Mouse (Mus musculus): ENCODE data around the gene Myh3. TPM values are rescaled to one million over a fixed set of nuclear protein-coding genes. Genes with fewer than 3 reads are reported as not detected.

The Myh3 gene
- polyA plus RNA-seq, 1 experiment: 0.02 TPM

DNA sequence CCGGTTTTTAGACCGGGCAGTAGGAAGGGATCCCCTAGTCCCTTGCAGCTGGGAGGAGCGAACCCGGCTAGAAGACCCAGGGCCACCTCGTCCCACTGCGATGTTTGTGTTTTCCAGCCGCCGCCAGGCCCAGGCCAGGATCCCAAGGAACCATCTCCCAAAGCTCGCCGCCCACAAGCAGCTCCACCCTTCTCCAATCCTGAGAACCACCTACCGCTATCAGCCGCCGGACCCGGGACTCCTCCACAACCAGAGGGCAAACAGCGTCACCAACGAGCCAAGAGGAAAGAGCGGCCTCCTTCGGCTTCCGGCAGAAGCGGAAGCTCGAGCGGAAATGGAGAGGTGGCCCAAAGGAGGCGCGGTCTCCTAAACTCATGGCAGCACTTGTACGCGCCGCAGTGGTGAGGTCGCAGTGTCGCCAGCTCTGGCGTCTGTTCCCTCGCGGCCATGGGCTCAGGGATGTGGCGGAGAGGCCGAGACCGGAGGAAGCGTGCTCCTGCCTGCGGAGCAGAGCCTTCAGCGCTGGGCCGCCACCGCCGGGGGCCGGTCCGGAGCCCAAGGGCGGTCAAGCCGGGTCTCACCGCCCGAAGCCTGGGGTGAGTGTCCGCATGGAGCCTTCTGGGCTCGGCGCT lies 25.7 kb upstream of the Myh3 start, which contains the start of the genes Adprm and Sco1:
Adprm (minus strand) TSS at position 274 of the 632 bp plus-strand sequence.
Sco1 (plus strand) TSS at position 350 of the 632 bp plus-strand sequence.
- Histone ChIP-seq H3K36me3 (ENCODE audit: control insufficient read depth, insufficient read depth, low read length) (peaks cover 2% of the 10 kb centered on the region), H3K4me3 (ENCODE audit: insufficient read depth, low read depth, low read length) (peak within 1 kb of the TSS; percentile 86), H3K27me3 (replicated peaks; ENCODE audit: control insufficient read depth, insufficient read depth, low read length) (no peaks in the 10 kb centered on the region), H3K27ac (ENCODE audit: insufficient read depth, low read depth, low read length) (peak within 1 kb of the TSS; percentile 77), H3K4me1 (ENCODE audit: control insufficient read depth, insufficient read depth, low read length) (no peaks in the 10 kb centered on the region)
- DNase-seq: peak; percentile 95
- WGBS: under 1% methylated on average over 50 of the region's 50 CpGs
- TF ChIP-seq CTCF (conservative IDR thresholded peaks at IDR 0.05; ENCODE audit: insufficient read depth, insufficient read length, low read depth, low read length) (no peak), POLR2A (IDR thresholded peaks at IDR 0.05; ENCODE audit: low read depth, low read length) (peak; percentile 62)

DNA sequence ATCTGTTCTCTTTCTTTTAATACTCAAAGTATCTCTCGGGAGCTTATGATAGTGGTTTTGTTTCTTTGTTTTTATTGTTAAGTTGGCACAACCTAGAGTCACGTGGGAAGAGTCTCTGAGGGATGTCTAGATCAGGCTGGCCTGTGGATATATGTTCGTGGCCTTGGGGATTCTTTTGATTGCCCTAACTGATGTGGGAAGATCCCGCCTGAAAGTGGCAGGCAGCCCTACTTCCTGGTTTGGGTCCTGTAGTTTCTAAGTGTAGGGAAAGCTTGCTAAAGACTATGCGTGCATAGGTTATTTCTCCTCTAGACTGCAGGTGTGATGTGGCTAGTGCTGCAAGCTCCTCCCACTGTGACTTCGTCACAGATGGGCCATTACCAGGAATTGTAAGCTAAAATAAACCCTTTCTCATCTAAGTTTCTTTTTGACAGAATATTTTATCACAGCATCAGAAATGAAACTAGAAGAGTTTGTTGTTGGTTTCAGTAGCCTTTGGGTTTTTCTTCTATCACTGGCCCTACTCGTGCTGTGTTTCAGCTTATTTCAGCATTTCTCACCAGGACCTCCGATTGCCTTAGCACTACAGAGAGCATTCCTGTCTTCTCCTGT lies 23.2 kb upstream of the Myh3 start:
- H3K27me3 ChIP-seq (replicated peaks; ENCODE audit: control insufficient read depth, insufficient read depth, low read length): no peaks in the 10 kb centered on the region
- WGBS: 86% methylated on average over 8 of the region's 8 CpGs
- TF ChIP-seq POLR2A (IDR thresholded peaks at IDR 0.05; ENCODE audit: low read depth, low read length): no peak
- peaks cover 4% of the 10 kb centered on the region for H3K36me3 ChIP-seq (ENCODE audit: control insufficient read depth, insufficient read depth, low read length)
- DNase-seq: no peak
- H3K4me1 ChIP-seq (ENCODE audit: control insufficient read depth, insufficient read depth, low read length): no peaks in the 10 kb centered on the region
- H3K27ac ChIP-seq (ENCODE audit: insufficient read depth, low read depth, low read length): no peak overlapping the region
- H3K4me3 ChIP-seq (ENCODE audit: insufficient read depth, low read depth, low read length): no peak overlapping the region

DNA sequence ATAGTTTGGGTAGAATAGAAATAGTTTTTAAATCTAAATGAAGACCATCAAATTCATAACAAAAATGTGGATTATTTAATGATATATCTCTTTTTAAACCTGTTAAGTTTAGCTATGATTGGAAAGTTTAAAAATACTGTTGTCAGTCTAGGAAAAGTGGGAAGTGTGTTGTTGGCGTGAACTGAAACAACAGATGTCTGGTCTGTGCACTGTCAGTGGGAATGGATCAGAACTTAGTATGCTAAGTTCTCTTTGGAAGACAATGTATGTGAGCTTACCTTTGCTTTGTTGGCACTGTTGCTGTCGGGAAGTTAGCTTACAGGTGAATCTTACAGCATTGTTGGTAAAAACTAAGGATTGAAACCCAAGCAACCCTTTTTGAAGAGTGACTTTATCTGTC lies 16.8 kb upstream of the Myh3 start:
- Histone ChIP-seq H3K4me1 (ENCODE audit: control insufficient read depth, insufficient read depth, low read length) (no peaks in the 10 kb centered on the region), H3K27me3 (replicated peaks; ENCODE audit: control insufficient read depth, insufficient read depth, low read length) (no peaks in the 10 kb centered on the region), H3K36me3 (ENCODE audit: control insufficient read depth, insufficient read depth, low read length) (peaks cover 12% of the 10 kb centered on the region), H3K27ac (ENCODE audit: insufficient read depth, low read depth, low read length) (no peak overlapping the region), H3K4me3 (ENCODE audit: insufficient read depth, low read depth, low read length) (no peak overlapping the region)
- 91% methylated on average over 2 of the region's 2 CpGs for WGBS
- no peak for TF ChIP-seq CTCF (conservative IDR thresholded peaks at IDR 0.05; ENCODE audit: insufficient read depth, insufficient read length, low read depth, low read length)
- no peak for TF ChIP-seq POLR2A (IDR thresholded peaks at IDR 0.05; ENCODE audit: low read depth, low read length)
- DNase-seq: no peak

DNA sequence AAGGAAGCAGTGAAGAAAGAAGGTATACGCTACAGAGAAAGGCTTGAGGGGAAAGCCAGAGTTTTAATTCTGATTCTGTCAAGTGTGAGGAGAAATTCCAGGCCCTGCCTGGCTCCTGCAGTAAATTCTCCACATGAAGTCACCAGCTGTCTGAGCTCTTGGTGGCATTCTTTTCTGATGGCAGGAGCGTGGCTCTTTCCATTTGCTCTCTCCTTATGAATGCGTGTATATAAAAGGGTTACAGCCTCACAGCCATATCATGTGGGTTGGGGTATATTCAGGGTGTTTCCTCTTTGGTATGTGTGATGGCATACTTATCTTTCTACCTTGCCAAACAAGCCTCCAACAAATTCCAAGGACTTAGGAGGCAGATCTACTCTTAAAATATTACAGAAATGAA lies 15.4 kb upstream of the Myh3 start:
- Histone ChIP-seq H3K4me3 (ENCODE audit: insufficient read depth, low read depth, low read length) (no peak overlapping the region), H3K27ac (ENCODE audit: insufficient read depth, low read depth, low read length) (no peak overlapping the region), H3K36me3 (ENCODE audit: control insufficient read depth, insufficient read depth, low read length) (peaks cover 11% of the 10 kb centered on the region), H3K27me3 (replicated peaks; ENCODE audit: control insufficient read depth, insufficient read depth, low read length) (no peaks in the 10 kb centered on the region), H3K4me1 (ENCODE audit: control insufficient read depth, insufficient read depth, low read length) (no peaks in the 10 kb centered on the region)
- TF ChIP-seq CTCF (conservative IDR thresholded peaks at IDR 0.05; ENCODE audit: insufficient read depth, insufficient read length, low read depth, low read length) (no peak), POLR2A (IDR thresholded peaks at IDR 0.05; ENCODE audit: low read depth, low read length) (no peak)
- DNase-seq: no peak
- 85% methylated on average over 3 of the region's 3 CpGs for WGBS

DNA sequence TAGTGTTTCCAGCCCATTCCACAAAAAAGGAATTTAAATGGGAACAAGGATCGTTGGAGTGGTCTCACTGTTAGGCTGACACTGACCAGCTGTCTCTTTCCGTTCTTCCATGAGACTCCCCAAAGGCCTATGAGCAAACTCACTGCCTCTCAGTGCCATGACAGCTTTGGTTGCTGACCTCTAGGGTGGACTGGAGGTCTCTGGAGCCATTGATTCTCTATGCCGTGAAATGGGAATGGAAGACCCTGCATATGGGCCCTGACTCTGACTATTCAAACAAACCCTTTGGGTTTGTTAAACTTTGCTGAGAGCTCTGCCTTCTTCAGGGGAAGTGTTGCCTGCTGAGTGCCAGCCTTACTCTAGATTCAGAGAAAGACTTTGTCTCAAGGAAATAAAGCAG lies 10.4 kb upstream of the Myh3 start:
- WGBS: 84% methylated on average over 3 of the region's 3 CpGs
- peaks cover 8% of the 10 kb centered on the region for H3K36me3 ChIP-seq (ENCODE audit: control insufficient read depth, insufficient read depth, low read length)
- H3K4me1 ChIP-seq (ENCODE audit: control insufficient read depth, insufficient read depth, low read length): no peaks in the 10 kb centered on the region
- no peak for DNase-seq
- no peak overlapping the region for H3K4me3 ChIP-seq (ENCODE audit: insufficient read depth, low read depth, low read length)
- TF ChIP-seq CTCF (conservative IDR thresholded peaks at IDR 0.05; ENCODE audit: insufficient read depth, insufficient read length, low read depth, low read length) (no peak), POLR2A (IDR thresholded peaks at IDR 0.05; ENCODE audit: low read depth, low read length) (no peak)
- no peak overlapping the region for H3K27ac ChIP-seq (ENCODE audit: insufficient read depth, low read depth, low read length)
- no peaks in the 10 kb centered on the region for H3K27me3 ChIP-seq (replicated peaks; ENCODE audit: control insufficient read depth, insufficient read depth, low read length)

DNA sequence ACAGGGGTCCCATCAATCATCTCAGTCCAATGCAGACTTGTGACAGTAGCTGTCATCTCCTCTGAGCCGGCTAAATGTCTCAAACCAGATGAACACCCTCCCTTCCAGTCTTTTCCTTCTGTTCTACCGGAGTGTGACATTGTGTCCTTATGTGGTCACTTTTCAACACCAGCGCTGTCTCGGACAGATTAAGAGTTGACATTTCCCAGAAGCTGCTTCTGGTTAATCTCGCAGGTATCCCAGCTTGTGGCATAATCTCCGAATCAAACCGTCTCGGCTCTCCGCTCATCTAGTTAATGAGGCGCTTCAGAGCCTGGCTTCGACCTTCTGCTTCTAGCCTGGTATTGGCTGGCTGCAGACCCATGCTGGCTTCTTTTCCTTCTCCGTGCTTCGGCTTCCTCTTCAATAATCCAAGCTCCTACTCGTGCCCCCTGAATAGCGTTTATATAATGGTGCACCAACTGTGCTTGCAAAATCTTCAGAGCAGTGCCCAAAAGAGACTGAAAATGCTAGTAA lies 5.4 kb upstream of the Myh3 start:
- 58% methylated on average over 15 of the region's 15 CpGs for WGBS
- TF ChIP-seq POLR2A (IDR thresholded peaks at IDR 0.05; ENCODE audit: low read depth, low read length): no peak

DNA sequence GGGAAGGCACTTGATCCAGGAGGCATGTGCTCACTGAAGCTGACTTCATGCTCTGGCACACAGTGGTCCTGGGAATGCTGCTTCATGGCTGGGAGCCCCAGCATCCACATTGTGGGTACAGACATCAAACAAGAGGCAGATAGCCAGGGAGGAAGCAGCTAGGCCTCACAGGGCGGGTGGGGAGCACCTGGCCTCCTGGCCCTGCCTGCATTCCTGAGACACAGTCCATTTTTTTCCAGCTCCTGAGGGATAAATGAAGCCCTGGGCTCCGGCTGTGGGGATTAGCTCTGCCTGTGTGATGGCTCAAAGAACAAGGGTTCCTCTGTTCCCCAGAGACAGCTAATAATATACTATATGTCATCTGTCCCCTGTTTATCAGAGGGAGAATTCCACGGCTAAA lies 3.1 kb upstream of the Myh3 start:
- 49% methylated on average over 3 of the region's 3 CpGs for WGBS
- no peak for DNase-seq
- TF ChIP-seq POLR2A (IDR thresholded peaks at IDR 0.05; ENCODE audit: low read depth, low read length) (no peak), CTCF (conservative IDR thresholded peaks at IDR 0.05; ENCODE audit: insufficient read depth, insufficient read length, low read depth, low read length) (no peak)
- Histone ChIP-seq H3K36me3 (ENCODE audit: control insufficient read depth, insufficient read depth, low read length) (no peaks in the 10 kb centered on the region), H3K4me3 (ENCODE audit: insufficient read depth, low read depth, low read length) (no peak overlapping the region), H3K4me1 (ENCODE audit: control insufficient read depth, insufficient read depth, low read length) (no peaks in the 10 kb centered on the region), H3K27ac (ENCODE audit: insufficient read depth, low read depth, low read length) (no peak overlapping the region), H3K27me3 (replicated peaks; ENCODE audit: control insufficient read depth, insufficient read depth, low read length) (no peaks in the 10 kb centered on the region)

More for the DNA sequence above, 5.4 kb upstream of the Myh3 start:
- H3K36me3 ChIP-seq (ENCODE audit: control insufficient read depth, insufficient read depth, low read length): no peaks in the 10 kb centered on the region
- no peak overlapping the region for H3K4me3 ChIP-seq (ENCODE audit: insufficient read depth, low read depth, low read length)
- H3K27ac ChIP-seq (ENCODE audit: insufficient read depth, low read depth, low read length): no peak overlapping the region
- H3K4me1 ChIP-seq (ENCODE audit: control insufficient read depth, insufficient read depth, low read length): no peaks in the 10 kb centered on the region
- no peak for DNase-seq
- H3K27me3 ChIP-seq (replicated peaks; ENCODE audit: control insufficient read depth, insufficient read depth, low read length): no peaks in the 10 kb centered on the region
